Mouse (Mus musculus): ENCODE measurements around the gene Nutm1. TPM values are rescaled to one million over a fixed set of nuclear protein-coding genes. Genes with fewer than 3 reads are reported as not detected.

Nutm1 gene
- total RNA-seq, 2 experiments from 2014 or later: not detected

DNA sequence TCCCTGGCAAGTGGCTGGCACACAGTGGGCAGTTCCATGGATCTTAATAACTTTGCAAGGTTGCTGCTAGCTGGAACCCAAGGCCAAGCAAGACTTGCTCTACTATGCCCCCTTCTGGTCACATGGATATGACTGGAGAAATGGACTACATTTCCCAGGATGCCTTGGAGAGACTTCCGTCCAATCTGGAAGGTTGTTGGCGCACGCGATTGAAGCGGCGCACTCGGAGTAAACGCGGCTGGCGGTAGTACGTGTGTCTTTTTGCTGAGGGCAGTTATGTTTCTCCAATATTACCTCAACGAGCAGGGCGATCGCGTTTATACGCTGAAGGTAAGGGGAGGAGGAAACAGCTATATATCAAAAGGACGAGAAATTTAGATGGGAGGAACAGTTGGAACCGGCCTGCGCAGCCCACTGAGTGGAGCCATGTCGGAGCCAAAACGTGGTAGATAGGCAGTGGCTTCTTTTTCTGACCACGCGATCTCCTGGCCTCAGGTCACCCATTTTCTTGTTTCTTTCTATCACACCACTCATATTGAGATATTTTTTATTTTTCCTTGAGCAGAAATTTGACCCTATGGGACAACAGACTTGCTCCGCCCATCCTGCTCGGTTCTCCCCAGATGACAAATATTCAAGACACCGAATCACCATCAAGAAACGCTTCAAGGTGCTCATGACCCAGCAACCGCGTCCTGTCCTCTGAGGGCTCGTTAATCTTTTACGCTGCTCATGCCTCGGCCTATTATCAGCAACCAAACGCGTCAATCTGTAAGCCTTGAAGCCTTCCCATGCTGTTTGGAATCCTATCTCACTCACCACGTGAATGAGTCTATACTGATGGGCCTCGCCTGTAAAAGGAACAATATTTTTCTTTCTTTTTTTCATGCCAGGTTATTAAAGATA lies 2.9 kb upstream of the Nutm1 start, which contains the start of gene Nop10:
Nop10 (plus strand) TSS at position 179 of the 906 bp plus-strand sequence.
- peak; percentile 83 to 88 for DNase-seq (ENCODE audit: low spot score in 2 of 2)

DNA sequence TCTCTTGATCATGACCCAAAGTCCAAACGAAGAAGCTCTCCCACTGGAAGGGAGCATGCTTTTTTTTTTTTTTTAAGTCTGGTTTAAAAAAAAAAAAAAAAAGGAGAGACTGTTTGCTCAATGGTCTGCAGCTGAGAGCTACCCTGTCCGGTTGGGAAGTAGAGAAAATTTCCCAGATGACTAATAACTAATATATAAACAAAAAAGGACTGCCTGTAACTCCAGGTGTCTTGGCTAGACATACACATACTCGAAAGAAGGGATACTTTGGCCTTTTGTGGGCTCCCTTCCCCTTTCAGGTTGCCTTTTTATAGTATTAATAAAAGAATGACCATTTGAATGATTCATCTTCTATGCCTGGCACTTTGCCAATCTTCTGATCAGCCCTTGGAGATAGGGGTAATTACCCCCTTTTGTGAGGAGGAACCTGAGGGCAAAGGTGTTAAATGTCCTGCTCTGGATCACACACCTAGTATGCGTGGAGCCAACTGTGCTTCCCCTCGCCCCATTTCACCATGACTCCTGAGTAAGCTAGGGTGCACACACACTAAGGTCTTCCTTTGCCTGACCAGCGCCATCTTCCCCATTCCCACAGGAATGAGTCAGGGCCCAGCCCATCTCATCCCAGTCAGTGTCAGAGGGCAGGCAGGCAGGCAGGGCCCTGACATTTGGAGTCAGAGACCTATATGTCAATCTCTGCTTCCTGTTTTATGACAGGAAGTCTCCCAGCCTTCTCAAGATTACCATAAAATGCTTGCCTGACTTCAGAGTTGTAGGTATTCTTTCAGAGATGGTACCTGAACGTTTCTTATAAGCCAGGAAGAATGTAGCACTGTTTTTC lies 4.2 kb downstream of the Nutm1 start:
- DNase-seq (ENCODE audit: low spot score in 2 of 2): no peak

DNA sequence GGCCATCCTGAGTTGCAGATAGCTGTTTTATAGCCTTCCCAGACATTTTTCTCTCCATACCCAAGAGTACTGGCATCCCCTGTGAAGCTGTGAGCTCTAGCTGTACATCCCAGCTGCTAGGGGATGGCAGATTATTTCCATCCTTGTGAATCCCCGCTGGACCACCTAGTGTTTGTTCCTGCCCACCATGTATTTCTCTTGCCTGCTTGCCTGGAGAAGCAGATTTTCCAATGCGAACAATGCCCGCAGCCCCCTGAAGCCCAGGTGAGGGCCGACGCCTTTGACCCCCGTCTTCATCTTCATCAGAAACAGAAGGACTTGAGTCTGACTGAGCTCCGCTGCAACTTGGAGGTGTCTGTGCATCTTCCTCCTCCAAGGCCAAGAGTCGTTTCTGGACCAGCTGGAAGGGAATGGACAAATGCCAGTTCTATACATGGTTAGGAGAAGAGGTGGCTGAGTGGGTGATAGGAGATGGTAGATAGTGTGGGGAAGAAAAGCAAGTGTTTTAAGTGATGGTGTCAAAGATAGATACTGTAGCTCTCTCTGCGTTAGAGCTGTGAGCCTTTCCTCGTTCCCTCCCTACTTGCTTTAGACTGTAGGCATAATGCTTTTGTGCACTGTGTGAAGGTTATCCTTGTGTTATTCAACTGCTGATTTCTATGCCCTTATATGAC lies 9.2 kb downstream of the Nutm1 start:
- DNase-seq (ENCODE audit: low spot score in 2 of 2): no peak

DNA sequence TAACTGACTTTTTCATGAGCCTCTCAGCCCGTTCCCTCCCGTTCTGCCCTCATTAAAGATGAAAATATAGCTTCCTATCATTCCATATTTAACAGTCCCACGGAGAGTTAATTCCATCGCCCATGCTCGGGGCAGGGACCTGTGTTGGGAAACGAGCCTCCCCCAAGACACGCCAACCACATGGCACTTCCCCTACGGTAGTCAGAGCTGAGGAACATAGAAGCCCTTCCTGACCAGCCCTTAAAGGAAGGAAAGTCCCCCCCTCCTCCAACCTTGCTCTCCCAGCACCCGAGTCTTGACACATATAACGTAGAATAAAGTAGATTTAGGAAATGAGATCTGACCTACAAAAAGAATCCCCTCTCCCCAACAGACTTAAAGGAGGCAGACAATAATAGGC lies 11.8 kb downstream of the Nutm1 start:
- no peak for DNase-seq (ENCODE audit: low spot score in 2 of 2)

DNA sequence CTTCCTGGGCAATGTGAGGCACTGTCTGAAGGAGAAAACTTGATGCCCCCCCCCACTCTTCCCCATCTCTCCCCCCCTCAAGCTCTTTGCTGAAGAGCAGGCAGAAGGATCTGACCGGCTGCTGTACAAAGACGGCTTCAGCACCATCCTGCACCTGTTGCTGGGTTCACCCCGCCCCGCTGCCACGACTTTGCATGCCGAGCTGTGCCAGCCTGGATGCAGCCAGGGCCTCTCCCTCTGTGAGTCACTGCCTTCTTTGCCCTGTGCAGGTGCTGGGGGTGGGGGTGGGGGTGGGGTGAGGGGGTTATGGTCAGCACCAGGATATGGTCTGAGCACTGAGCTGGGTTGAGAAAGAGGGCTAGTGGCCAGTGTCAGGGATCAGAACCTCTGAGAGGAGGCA lies 12.9 kb downstream of the Nutm1 start:
- no peak for DNase-seq (ENCODE audit: low spot score in 2 of 2)

DNA sequence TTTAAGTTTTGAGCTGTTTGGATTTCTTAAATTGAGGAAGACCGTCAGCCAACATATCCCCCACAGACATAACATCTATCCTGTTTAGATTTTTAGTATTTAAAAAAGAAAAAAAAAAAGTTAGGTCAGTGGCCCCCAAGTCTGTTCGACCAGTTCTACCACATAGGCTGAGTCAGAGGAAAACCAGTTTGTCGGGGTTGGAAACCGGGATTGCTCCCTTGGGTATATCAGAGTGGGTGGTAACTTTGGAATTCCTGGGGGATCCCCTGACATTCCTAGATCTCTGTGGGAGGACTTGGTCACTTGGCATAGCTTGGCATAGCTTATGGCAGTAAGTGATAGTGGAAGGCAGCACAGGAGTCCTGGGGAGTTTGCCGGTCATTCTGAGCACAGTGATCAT lies 13.8 kb downstream of the Nutm1 start:
- no peak for DNase-seq (ENCODE audit: low spot score in 2 of 2)

DNA sequence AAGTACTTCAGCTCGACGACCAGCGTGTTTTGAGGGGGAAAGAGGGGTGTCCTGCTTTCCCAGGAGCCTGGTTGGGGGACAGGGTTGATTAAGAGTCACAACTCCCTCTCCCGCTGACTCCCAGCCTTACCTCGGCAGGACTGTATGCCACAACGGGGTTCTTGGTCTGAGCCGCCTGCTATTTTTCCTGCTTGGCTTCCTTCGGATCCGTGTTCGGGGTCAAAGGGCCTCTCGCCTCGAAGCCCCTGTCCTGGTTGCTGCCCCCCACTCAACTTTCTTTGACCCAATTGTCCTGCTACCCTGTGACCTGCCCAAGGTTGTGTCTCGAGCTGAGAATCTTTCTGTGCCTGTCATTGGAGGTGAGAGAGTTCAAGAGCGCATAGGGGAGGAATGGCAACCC lies 17.3 kb downstream of the Nutm1 start:
- no peak for DNase-seq (ENCODE audit: low spot score in 2 of 2)

DNA sequence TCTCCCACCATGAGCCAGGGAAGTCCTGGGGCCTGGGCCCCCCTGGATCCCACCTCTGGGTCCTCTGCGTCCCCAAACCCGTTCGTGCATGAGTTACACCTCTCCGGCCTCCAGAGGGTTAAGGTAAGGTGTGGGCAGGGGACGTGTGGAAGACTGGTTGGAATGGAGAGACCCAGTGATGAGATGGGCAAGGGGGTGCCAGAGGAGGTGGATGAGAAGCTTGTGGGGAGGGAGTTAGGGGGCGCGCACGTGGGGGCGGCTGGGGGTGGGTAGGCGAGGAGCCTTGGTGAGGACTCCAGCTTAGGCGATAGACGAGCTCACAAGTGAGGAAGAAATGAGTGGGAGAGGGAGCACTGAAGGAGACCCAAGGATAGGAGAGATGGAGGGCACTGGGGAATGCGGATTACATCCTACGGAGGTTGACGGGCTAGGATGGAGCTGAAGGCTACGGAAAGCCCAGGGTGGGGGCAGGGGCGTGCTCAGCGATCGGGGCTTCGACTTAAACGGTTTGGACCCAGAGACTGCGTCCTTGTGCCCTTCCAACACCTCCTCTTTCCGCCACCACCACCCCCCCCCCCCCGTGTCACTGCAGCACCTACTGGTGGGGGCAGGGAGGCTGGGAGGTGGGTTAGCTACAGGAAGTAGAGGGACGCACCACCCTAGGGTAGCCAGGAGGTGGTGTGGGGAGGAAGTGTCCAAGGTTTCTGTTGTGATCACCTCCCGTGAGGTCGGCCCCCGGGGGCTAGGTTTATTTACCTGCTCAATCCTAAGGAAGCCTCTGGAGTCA lies 19.0 kb downstream of the Nutm1 start:
- DNase-seq (ENCODE audit: low spot score in 2 of 2): peak; percentile 40 to 56

DNA sequence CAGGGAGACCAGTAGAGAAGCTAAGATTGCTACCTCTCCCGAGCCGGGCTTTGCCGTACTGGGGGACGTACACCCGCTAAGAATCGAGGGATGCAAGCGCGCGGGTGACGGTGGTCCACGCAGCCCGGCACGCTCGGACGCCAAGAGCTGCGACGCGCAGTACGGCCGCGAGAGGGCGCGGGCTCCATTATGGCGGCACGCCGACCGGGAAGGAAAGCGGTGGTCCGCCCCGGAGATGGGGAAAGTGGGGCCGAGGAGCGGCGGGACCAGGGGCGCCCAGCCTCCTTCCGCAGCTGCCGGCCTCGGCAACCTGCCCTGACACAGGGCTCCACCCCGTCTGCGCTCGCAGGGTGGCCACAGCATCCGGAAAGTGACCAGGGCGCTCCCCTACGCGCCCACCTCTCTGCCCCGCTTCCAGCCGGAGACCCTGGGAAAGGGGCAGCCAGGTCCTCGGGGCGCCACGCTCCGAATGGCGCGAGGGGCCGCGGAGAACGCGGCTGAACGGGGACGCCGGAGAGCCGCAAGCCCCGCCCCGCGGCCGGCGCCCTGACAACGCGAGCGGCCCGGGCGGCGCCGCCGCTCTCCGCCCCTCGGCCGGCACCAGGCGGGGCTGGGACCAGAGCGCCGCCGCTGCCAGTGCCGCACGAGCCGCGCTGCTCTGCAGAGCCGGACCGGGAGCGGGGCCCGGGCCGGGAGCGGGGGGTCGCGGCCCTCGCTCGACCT lies 19.7 kb downstream of the Nutm1 start, which contains the start of gene Lpcat4:
Lpcat4 (plus strand) TSS at position 257 of the 723 bp plus-strand sequence.
- peak; percentile 96 for DNase-seq (ENCODE audit: low spot score in 2 of 2)

DNA sequence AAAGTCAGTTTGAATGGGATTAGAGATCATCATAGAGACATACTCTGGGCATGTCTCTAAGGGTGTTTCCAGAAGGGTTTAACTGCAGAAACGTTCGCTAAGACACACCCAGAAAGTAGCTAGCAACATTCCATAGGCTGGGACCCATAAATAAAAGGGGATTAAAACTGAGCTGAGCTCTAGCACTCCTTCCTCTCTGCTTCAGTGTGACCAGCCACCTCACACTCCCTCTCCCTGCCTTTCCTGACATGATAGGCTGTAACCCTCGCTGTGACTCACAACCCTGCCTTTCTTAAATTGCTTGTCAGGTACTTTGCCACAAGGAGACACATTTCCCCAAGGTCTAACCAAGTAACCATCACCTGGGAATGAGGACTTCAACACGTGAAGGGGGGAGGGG lies 21.1 kb downstream of the Nutm1 start:
- DNase-seq (ENCODE audit: low spot score in 2 of 2): no peak

DNA sequence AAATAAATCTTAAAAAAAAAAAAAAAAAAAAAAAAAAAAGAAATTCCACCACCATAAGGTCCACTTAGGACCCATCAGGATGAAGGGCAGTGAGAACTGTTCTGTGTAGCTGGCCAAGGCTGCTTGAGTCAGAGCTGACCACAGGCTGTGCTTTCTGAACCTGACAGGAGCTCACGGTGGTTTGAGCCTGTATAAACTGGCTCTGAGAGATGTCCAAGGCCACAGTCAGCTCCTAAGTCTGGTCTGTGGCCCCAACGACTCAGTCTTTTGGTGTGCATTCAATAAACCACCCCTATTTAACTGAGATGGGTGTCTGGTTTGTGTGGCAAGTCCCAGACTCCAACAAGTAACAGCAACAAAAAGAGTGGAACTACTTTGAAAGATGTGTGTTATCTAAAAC lies 22.5 kb downstream of the Nutm1 start:
- no peak for DNase-seq (ENCODE audit: low spot score in 2 of 2)

DNA sequence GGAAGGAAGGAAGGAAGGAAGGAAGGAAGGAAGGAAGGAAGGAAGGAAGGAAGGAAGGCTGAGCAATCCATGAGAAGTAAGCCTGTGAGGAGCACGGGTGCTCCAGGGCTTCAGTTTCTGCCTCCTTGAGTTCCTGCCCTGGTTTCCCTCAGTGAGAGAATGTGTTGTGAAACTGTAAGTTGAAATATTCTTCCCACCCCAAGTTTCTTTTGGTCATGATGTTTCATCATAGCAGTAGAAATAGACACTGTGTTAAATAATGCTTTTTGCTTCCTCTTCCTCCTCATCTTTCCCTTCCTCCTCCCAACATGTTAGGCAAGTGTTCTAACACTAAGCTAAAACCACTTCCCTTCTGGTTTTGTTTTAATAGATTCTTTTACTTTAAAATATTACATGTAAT lies 26.5 kb downstream of the Nutm1 start:
- DNase-seq (ENCODE audit: low spot score in 2 of 2): no peak

DNA sequence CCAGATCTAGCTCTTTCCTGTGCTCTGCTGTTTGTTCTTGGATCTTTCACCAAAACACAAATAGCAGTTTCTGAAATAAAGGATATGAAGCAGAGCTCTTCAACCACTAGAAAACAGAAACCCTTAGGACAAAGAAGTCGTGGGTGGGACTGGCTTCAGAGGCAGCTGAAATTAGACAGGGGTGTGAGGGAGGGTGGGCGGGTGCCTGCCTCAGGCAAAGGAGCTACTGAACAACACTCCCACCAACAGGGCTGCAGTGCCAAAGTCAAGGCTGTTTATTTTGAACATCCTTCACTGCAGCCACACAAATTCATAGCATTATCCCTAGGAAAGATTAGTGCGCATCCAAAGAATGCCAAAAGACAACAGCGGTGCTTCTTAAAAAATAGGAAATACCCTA lies 34.7 kb downstream of the Nutm1 start:
- DNase-seq (ENCODE audit: low spot score in 2 of 2): no peak

DNA sequence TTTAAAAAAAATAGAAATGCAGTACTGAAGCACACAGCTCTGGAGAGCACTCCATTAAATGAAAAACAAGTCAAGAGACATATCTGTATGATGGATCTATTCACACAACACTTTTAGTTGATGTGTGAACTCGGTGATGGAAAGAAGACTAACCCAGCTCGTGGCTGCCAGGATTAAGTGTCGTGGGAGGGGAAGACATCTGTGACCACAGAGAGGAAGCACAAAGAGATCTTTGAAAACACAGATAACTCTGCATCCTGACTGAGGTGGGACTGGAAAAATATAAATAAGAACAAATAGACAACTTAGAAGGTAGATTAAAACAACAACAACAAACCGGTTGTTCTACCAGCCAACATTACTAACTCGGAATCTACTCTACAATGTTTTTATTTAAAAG lies 36.5 kb downstream of the Nutm1 start:
- DNase-seq (ENCODE audit: low spot score in 2 of 2): no peak

DNA sequence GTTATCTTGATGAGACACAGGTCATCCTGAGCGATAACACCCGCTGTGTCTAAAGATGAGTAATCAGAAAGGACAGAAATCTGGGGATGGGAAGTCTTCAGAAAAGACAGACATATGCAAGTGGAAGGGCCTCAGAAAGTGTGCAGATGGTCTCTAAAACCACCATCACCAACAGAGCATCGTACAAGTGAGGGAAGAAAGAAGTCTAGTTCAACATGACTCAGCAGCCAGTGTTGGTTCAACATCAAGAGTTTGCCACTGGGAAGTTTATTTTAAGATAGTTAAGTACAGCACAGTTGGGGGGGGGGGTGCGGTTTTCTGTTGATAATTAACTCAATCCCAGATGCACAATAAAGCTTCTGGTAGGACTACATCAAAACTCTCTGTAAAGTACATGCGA lies 38.2 kb downstream of the Nutm1 start:
- no peak for DNase-seq (ENCODE audit: low spot score in 2 of 2)

DNA sequence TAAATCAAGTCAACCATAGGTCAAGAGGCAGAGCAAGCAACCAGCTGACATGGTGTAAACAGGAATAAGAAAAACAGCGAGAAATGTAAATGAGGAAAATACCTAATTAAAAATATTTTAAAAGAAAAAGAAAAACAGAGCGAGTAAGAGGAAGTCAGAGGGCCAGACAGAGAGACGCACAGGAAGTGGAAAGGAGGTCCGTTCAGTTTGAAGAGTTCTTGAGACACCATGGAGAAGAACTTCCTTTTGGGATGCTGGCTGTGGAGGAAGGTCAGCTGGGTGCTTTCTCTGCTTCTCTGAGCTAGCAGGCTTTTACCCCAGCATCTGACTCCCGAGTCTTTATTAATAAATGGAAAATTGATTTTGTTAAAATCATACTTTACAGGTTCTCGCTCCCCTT lies 41.5 kb downstream of the Nutm1 start:
- DNase-seq (ENCODE audit: low spot score in 2 of 2): no peak

DNA sequence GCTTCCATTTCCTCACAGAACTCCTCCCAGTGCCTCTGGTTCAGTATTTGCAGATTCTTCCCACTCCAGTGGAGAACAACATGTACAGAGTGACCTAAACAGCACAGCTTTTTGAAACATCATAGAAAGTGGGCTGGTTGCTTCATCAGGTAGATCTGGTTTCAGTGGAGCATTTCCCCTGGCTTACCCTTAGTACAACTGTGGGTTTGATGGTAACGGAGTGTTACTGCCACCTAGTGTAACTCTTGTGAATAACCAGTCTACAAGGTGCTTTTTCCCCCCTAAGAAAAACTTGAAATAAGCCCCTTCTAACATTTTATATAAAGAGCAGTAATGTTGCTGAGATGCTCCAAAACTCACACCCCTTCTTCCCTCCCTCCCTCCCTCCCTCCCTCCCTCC lies 43.1 kb downstream of the Nutm1 start:
- peak; percentile 12 to 34 for DNase-seq (ENCODE audit: low spot score in 2 of 2)

DNA sequence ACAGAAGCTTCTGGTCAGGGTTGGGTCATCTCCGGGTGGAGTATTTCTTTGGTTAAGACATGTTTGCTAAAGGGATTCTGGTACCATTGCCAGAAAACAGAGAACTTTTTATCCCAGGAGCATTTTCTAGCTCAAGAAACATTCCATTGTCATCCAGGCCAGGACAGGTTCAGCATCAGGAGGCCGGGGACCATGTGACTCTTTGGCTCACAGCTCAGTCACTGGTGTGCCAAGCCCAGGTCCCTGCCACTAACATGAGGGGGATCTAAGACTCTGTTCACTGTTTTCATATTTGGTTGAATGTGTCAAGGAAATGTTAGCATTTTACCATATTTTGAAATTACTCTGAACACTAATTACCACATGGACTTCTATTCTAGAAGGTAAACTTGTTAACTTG lies 48.4 kb downstream of the Nutm1 start:
- no peak for DNase-seq (ENCODE audit: low spot score in 2 of 2)

DNA sequence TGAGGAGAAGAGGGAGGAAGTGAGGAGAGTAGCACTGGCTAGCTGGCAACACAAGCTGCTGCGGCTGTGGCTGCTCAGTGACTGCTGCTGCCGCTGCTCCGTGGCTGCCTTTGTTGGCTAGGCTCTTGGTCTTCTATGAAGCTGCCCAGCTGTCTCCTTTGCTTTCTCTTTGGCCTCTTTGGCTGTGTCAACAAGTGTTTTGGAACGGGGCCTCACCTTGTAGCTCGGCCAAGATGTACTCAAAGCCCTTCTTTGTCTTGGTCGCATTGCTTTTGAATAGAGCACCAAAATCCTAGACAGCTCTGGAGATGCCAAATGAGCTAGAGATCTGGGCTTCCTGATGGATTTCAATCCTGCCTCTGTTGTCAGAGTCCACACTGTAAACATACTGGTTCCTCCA lies 48.9 kb downstream of the Nutm1 start:
- DNase-seq (ENCODE audit: low spot score in 2 of 2): peak; percentile 79 to 80

DNA sequence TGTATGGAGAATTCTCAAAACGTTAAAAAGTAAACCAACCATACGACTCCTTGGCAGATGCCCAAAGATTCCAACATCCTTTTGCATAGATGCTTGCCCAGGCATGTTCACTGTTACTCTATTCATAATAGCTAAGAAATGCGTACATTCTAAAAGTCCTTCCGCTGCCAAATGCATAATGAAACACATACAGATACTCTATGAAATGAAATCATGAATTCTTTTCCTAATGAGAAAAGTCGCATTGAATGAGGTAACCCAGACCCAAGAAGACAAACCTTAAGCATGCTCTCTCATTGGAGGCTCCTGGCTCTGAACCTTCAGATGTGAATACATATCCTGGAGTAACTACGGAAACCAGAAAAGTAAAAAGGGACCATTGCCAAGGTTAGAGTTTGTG lies 56.0 kb downstream of the Nutm1 start:
- no peak for DNase-seq (ENCODE audit: low spot score in 2 of 2)
